8 mouse cellular contexts compared by ENCODE assay signal in genomic region chr12:112151244-112151979, GRCm38 (mm10). TPM values are rescaled to one million over a fixed set of nuclear protein-coding genes. Genes with fewer than 3 reads are reported as not detected.
DNase-seq lines count a peak whose midpoint lies in the region; ATAC-seq and TF ChIP-seq lines count a peak whose summit lies in the region.

No protein-coding gene starts in this region.

- H3K4me1 ChIP-seq in embryonic facial prominence, embryonic 15.5 days, result peaks cover 93% of the 10 kb centered on the region
- peaks cover 4% of the 10 kb centered on the region for H3K4me1 ChIP-seq in kidney, postnatal 0 days (replicated peaks; ENCODE audit: insufficient read depth, low read length)

- peak overlapping the region; percentile 71 for H3K27ac ChIP-seq in gastrocnemius, adult 2 months
- H3K27ac ChIP-seq in embryonic facial prominence, embryonic 15.5 days (replicated peaks), result peak overlapping the region; percentile 48; the same call in 1 of the 2 replicates
- H3K27ac ChIP-seq in kidney, postnatal 0 days, result peak overlapping the region; percentile 60

- 32% methylated on average over 12 of the region's 12 CpGs for WGBS in embryonic facial prominence, embryonic 15.5 days
- WGBS in kidney, postnatal 0 days, result 41% methylated on average over 12 of the region's 12 CpGs

- H3K36me3 ChIP-seq in embryonic facial prominence, embryonic 15.5 days, result no peaks in the 10 kb centered on the region
- no peaks in the 10 kb centered on the region for H3K36me3 ChIP-seq in kidney, postnatal 0 days (ENCODE audit: insufficient read depth, low read length)

- peak overlapping the region; percentile 15; the same call in 1 of the 2 replicates for H3K4me2 ChIP-seq in embryonic facial prominence, embryonic 15.5 days (replicated peaks)
- peak overlapping the region; percentile 5; the same call in 1 of the 2 replicates for H3K4me2 ChIP-seq in kidney, postnatal 0 days (ENCODE audit: low read length)

- intact Hi-C loops in gastrocnemius, adult 2 months (cut with DNase I), result no loop called here
- intact Hi-C loops in gastrocnemius, postnatal 36 days (cut with DNase I), result no loop called here

- H3K9me3 ChIP-seq in embryonic facial prominence, embryonic 15.5 days (replicated peaks), result no peaks in the 10 kb centered on the region
- H3K9me3 ChIP-seq in kidney, postnatal 0 days (replicated peaks; ENCODE audit: low read length), result no peaks in the 10 kb centered on the region

- no peak for ATAC-seq in embryonic facial prominence, embryonic 15.5 days (ENCODE audit: insufficient number of reproducible peaks, low FRiP score, low TSS enrichment, low read depth)
- no peak; the same call in 1 of the 2 replicates for ATAC-seq in kidney, postnatal 0 days (replicated peaks; ENCODE audit: low FRiP score, low read depth)
- ATAC-seq in frontal cortex, adult (ENCODE audit: low TSS enrichment), result no peak

- no peak overlapping the region for H3K9ac ChIP-seq in embryonic facial prominence, embryonic 15.5 days
- no peak overlapping the region for H3K9ac ChIP-seq in kidney, postnatal 0 days (ENCODE audit: low read depth, low read length)

- H3K4me3 ChIP-seq in gastrocnemius, adult 2 months, result peak overlapping the region; percentile 30
- no peak overlapping the region for H3K4me3 ChIP-seq in embryonic facial prominence, embryonic 15.5 days (replicated peaks)
- no peak overlapping the region for H3K4me3 ChIP-seq in kidney, postnatal 0 days (replicated peaks; ENCODE audit: low read depth, low read length)

- no peaks in the 10 kb centered on the region for H3K27me3 ChIP-seq in embryonic facial prominence, embryonic 15.5 days
- no peaks in the 10 kb centered on the region; the same call in 1 of the 2 replicates for H3K27me3 ChIP-seq in kidney, postnatal 0 days (ENCODE audit: insufficient read depth, low read length)

- TF ChIP-seq CTCF in gastrocnemius, adult 2 months (IDR thresholded peaks at IDR 0.05), result no peak
- TF ChIP-seq CTCF in kidney, postnatal 0 days (IDR thresholded peaks at IDR 0.05; ENCODE audit: low read depth), result no peak

- peak; percentile 48 for DNase-seq in gastrocnemius, adult 2 months
- DNase-seq in gastrocnemius, postnatal 36 days, result no peak
- peak; percentile 56 for DNase-seq in kidney, postnatal 0 days (ENCODE audit: low spot score)
- peak; percentile 48 to 75 for DNase-seq in lung, postnatal 4 days
- DNase-seq in left cerebral cortex, adult 9 months (ENCODE audit: low spot score in 2 of 2), result no peak
- no peak for DNase-seq in spleen, postnatal 14 days (ENCODE audit: low spot score in 2 of 2)

RNA-seq across cellular contexts. Expression of gene Kif26a, which starts 5.4 kb away (rescaled TPM):
- total RNA-seq in gastrocnemius, adult 2 months (2021), result 1 to 10 TPM; 3.6 to 3.7 TPM
- total RNA-seq in gastrocnemius, postnatal 36 days (2021), result 1 to 10 TPM; 4.0 to 4.7 TPM
- polyA plus RNA-seq in embryonic facial prominence, embryonic 15.5 days (2015; fragmentation: Nextera tagmentation; extraction: Ambion mirVana), result 7.9 and 9.5 TPM in 2 replicates
- polyA plus RNA-seq in kidney, postnatal 0 days (2015; fragmentation: Nextera tagmentation; extraction: Ambion mirVana), result 2.2 and 2.7 TPM in 2 replicates

RNA-seq across cellular contexts. Expression of gene Aspg, which starts 44.9 kb away (rescaled TPM):
- total RNA-seq in gastrocnemius, adult 2 months (2021), result not detected
- total RNA-seq in gastrocnemius, postnatal 36 days (2021), result under 1 TPM in 1 of 2 experiments, not detected in 1; 0.20 TPM
- 4.8 and 6.2 TPM in 2 replicates for polyA plus RNA-seq in embryonic facial prominence, embryonic 15.5 days (2015; fragmentation: Nextera tagmentation; extraction: Ambion mirVana)
- polyA plus RNA-seq in kidney, postnatal 0 days (2015; fragmentation: Nextera tagmentation; extraction: Ambion mirVana), result 2.2 and 2.3 TPM in 2 replicates

Comparison
In these comparisons a context has a peak if more than half of its experiments do, and no peak if none do; other contexts are left out.
1. DNase-seq: peak in gastrocnemius, adult 2 months (single experiment), kidney, postnatal 0 days (single experiment) and lung, postnatal 4 days (2 of 2); none in gastrocnemius, postnatal 36 days (0 of 2), left cerebral cortex, adult 9 months (0 of 2) and spleen, postnatal 14 days (0 of 2).
2. Peak in every context shown above with its lines, with median percentiles within 50 percentile points of each other: H3K27ac ChIP-seq.